Mouse (Mus musculus): Measurements from ENCODE around the gene Zfp758. TPM values are rescaled to one million over a fixed set of nuclear protein-coding genes. Genes with fewer than 3 reads are reported as not detected.
"Not testable (repeated sequence)": the region's sequence is repeated elsewhere in the genome, so short reads cannot be mapped to it uniquely, and the experiment has no call there.

Zfp758 gene
- polyA plus RNA-seq (2014; fragmentation: Nextera tagmentation; extraction: Ambion mirVana) = 7.5 and 8.5 TPM in 2 replicates

GRCm38 (mm10) chr17:22361101-22361781 lies at the start of gene Zfp758, which contains the start of gene Zfp944:
Gene Zfp758, plus strand, starts transcription at chr17:22361453.
Gene Zfp944, minus strand, starts transcription at chr17:22361400.
- not testable (repeated sequence) for H3K9me3 ChIP-seq (ENCODE audit: control insufficient read depth, low read length); H3K36me3 ChIP-seq (ENCODE audit: control insufficient read depth, insufficient read depth, low read length); H3K27me3 ChIP-seq (replicated peaks; ENCODE audit: control insufficient read depth, insufficient read depth, low read length); H3K4me1 ChIP-seq (replicated peaks; ENCODE audit: control insufficient read depth, insufficient read depth, low read length)
- peak within 1 kb of the TSS; percentile 75 for H3K4me2 ChIP-seq
- WGBS = under 1% methylated on average over 31 of the region's 43 CpGs
- ATAC-seq (replicated peaks; ENCODE audit: low FRiP score) (peak; percentile 99), DNase-seq (ENCODE audit: low spot score) (peak; percentile 70)
- peak within 1 kb of the TSS; percentile 71 for H3K9ac ChIP-seq (ENCODE audit: low read depth, low read length)
- H3K27ac ChIP-seq (ENCODE audit: low read depth, low read length) = peak within 1 kb of the TSS; percentile 81
- peak within 1 kb of the TSS; percentile 65 for H3K4me3 ChIP-seq (ENCODE audit: low read depth, low read length)

GRCm38 (mm10) chr17:22314219-22314618 lies 47.0 kb upstream of the Zfp758 start:
- Histone ChIP-seq H3K9ac (ENCODE audit: low read depth, low read length) (peak overlapping the region; percentile 71), H3K4me2 (peak overlapping the region; percentile 55), H3K4me3 (ENCODE audit: low read depth, low read length) (peak overlapping the region; percentile 63), H3K27ac (ENCODE audit: low read depth, low read length) (0 out of 2 replicates have a peak overlapping the region, but pooled peaks have one; percentile 58)
- H3K27me3 ChIP-seq (replicated peaks; ENCODE audit: control insufficient read depth, insufficient read depth, low read length); H3K36me3 ChIP-seq (ENCODE audit: control insufficient read depth, insufficient read depth, low read length); DNase-seq (ENCODE audit: low spot score); H3K9me3 ChIP-seq (ENCODE audit: control insufficient read depth, low read length); H3K4me1 ChIP-seq (replicated peaks; ENCODE audit: control insufficient read depth, insufficient read depth, low read length): not testable (repeated sequence)
- WGBS = 0% methylated on average over 3 of the region's 3 CpGs
- peak; percentile 72 for ATAC-seq (replicated peaks; ENCODE audit: low FRiP score)

GRCm38 (mm10) chr17:22314730-22315226 lies 46.5 kb upstream of the Zfp758 start, which contains the start of gene CT030661.1:
Gene CT030661.1, minus strand, starts transcription at chr17:22314837.
- H3K36me3 ChIP-seq (ENCODE audit: control insufficient read depth, insufficient read depth, low read length); H3K27me3 ChIP-seq (replicated peaks; ENCODE audit: control insufficient read depth, insufficient read depth, low read length); H3K9me3 ChIP-seq (ENCODE audit: control insufficient read depth, low read length); H3K4me1 ChIP-seq (replicated peaks; ENCODE audit: control insufficient read depth, insufficient read depth, low read length): not testable (repeated sequence)
- WGBS = 0% methylated on average over 20 of the region's 20 CpGs
- DNase-seq (ENCODE audit: low spot score) (peak; percentile 78), ATAC-seq (replicated peaks; ENCODE audit: low FRiP score) (peak; percentile 99)
- H3K9ac ChIP-seq (ENCODE audit: low read depth, low read length) = peak within 1 kb of the TSS; percentile 71
- peak within 1 kb of the TSS; percentile 58; the same call in 1 of the 2 replicates for H3K27ac ChIP-seq (ENCODE audit: low read depth, low read length)
- H3K4me2 ChIP-seq = peak within 1 kb of the TSS; percentile 58
- peak within 1 kb of the TSS; percentile 63 for H3K4me3 ChIP-seq (ENCODE audit: low read depth, low read length)

GRCm38 (mm10) chr17:22315247-22315646 lies 46.0 kb upstream of the Zfp758 start:
- H3K4me1 ChIP-seq (replicated peaks; ENCODE audit: control insufficient read depth, insufficient read depth, low read length); H3K27ac ChIP-seq (ENCODE audit: low read depth, low read length); H3K36me3 ChIP-seq (ENCODE audit: control insufficient read depth, insufficient read depth, low read length); DNase-seq (ENCODE audit: low spot score); H3K27me3 ChIP-seq (replicated peaks; ENCODE audit: control insufficient read depth, insufficient read depth, low read length); H3K9me3 ChIP-seq (ENCODE audit: control insufficient read depth, low read length): not testable (repeated sequence)
- peak overlapping the region; percentile 59; the same call in 1 of the 2 replicates for H3K9ac ChIP-seq (ENCODE audit: low read depth, low read length)
- ATAC-seq (replicated peaks; ENCODE audit: low FRiP score) = peak; percentile 37
- H3K4me2 ChIP-seq = peak overlapping the region; percentile 58
- peak overlapping the region; percentile 63 for H3K4me3 ChIP-seq (ENCODE audit: low read depth, low read length)
- 5% methylated on average over 2 of the region's 2 CpGs for WGBS

GRCm38 (mm10) chr17:22352794-22353193 lies 8.5 kb upstream of the Zfp758 start:
- Histone ChIP-seq H3K36me3 (ENCODE audit: control insufficient read depth, insufficient read depth, low read length) (0 out of 2 replicates have a peak, but pooled peaks cover 2% of the 10 kb centered on the region), H3K4me3 (ENCODE audit: low read depth, low read length) (no peak overlapping the region), H3K4me2 (no peak overlapping the region), H3K27me3 (replicated peaks; ENCODE audit: control insufficient read depth, insufficient read depth, low read length) (no peaks in the 10 kb centered on the region), H3K9me3 (ENCODE audit: control insufficient read depth, low read length) (no peaks in the 10 kb centered on the region), H3K27ac (ENCODE audit: low read depth, low read length) (no peak overlapping the region), H3K4me1 (replicated peaks; ENCODE audit: control insufficient read depth, insufficient read depth, low read length) (no peaks in the 10 kb centered on the region), H3K9ac (ENCODE audit: low read depth, low read length) (no peak overlapping the region)
- DNase-seq (ENCODE audit: low spot score) (no peak), ATAC-seq (replicated peaks; ENCODE audit: low FRiP score) (0 out of 2 replicates have a peak, but pooled peaks have one; percentile 58)

- peak overlapping the region; percentile 75 for H3K4me2 ChIP-seq
- no peaks in the 10 kb centered on the region for H3K27me3 ChIP-seq (replicated peaks; ENCODE audit: control insufficient read depth, insufficient read depth, low read length)
- WGBS = 27% methylated on average over 5 of the region's 5 CpGs
- DNase-seq (ENCODE audit: low spot score) (no peak), ATAC-seq (replicated peaks; ENCODE audit: low FRiP score) (no peak)
- peaks cover 6% of the 10 kb centered on the region; the same call in 1 of the 2 replicates for H3K4me1 ChIP-seq (replicated peaks; ENCODE audit: control insufficient read depth, insufficient read depth, low read length)
- no peak overlapping the region for H3K27ac ChIP-seq (ENCODE audit: low read depth, low read length)
- peaks cover 4% of the 10 kb centered on the region; the same call in 1 of the 2 replicates for H3K36me3 ChIP-seq (ENCODE audit: control insufficient read depth, insufficient read depth, low read length)
- peaks cover 7% of the 10 kb centered on the region for H3K9me3 ChIP-seq (ENCODE audit: control insufficient read depth, low read length)
- H3K4me3 ChIP-seq (ENCODE audit: low read depth, low read length) = peak overlapping the region; percentile 65
- peak overlapping the region; percentile 70 for H3K9ac ChIP-seq (ENCODE audit: low read depth, low read length)
These were observed 681 bp upstream of the Zfp758 start for GRCm38 (mm10) chr17:22360572-22360971.

GRCm38 (mm10) chr17:22363895-22364294 lies 2.6 kb downstream of the Zfp758 start:
- Histone ChIP-seq H3K36me3 (ENCODE audit: control insufficient read depth, insufficient read depth, low read length) (peaks cover 2% of the 10 kb centered on the region; the same call in 1 of the 2 replicates), H3K27ac (ENCODE audit: low read depth, low read length) (no peak overlapping the region), H3K27me3 (replicated peaks; ENCODE audit: control insufficient read depth, insufficient read depth, low read length) (no peaks in the 10 kb centered on the region), H3K4me2 (no peak overlapping the region), H3K4me3 (ENCODE audit: low read depth, low read length) (no peak overlapping the region), H3K9me3 (ENCODE audit: control insufficient read depth, low read length) (peaks cover 7% of the 10 kb centered on the region), H3K9ac (ENCODE audit: low read depth, low read length) (no peak overlapping the region), H3K4me1 (replicated peaks; ENCODE audit: control insufficient read depth, insufficient read depth, low read length) (peaks cover 6% of the 10 kb centered on the region; the same call in 1 of the 2 replicates)
- ATAC-seq (replicated peaks; ENCODE audit: low FRiP score) (no peak), DNase-seq (ENCODE audit: low spot score) (no peak)
- WGBS = 98% methylated on average over 3 of the region's 3 CpGs

- WGBS = 60% methylated on average over 2 of the region's 2 CpGs
- Histone ChIP-seq H3K27ac (ENCODE audit: low read depth, low read length) (no peak overlapping the region), H3K9me3 (ENCODE audit: control insufficient read depth, low read length) (no peaks in the 10 kb centered on the region), H3K4me1 (replicated peaks; ENCODE audit: control insufficient read depth, insufficient read depth, low read length) (no peaks in the 10 kb centered on the region), H3K36me3 (ENCODE audit: control insufficient read depth, insufficient read depth, low read length) (no peaks in the 10 kb centered on the region), H3K4me2 (no peak overlapping the region), H3K27me3 (replicated peaks; ENCODE audit: control insufficient read depth, insufficient read depth, low read length) (no peaks in the 10 kb centered on the region), H3K9ac (ENCODE audit: low read depth, low read length) (no peak overlapping the region), H3K4me3 (ENCODE audit: low read depth, low read length) (no peak overlapping the region)
- DNase-seq (ENCODE audit: low spot score) (no peak), ATAC-seq (replicated peaks; ENCODE audit: low FRiP score) (no peak; the same call in 1 of the 2 replicates)
These were observed 49.5 kb downstream of the Zfp758 start for GRCm38 (mm10) chr17:22410756-22411155.
